Mouse (Mus musculus): Measurements from ENCODE around the gene Rpl9-ps1. TPM values are rescaled to one million over a fixed set of nuclear protein-coding genes. Genes with fewer than 3 reads are reported as not detected.

Gene Rpl9-ps1
- total RNA-seq, 4 experiments from 2014 or later = not detected

GRCm38 (mm10) chr11:83619037-83619436 lies 26.4 kb downstream of the Rpl9-ps1 start:
- DNase-seq = no peak

GRCm38 (mm10) chr11:83618238-83618637 lies 27.2 kb downstream of the Rpl9-ps1 start:
- no peak for DNase-seq

- DNase-seq = no peak
Observed at GRCm38 (mm10) chr11:83616586-83616985, 28.8 kb downstream of the Rpl9-ps1 start.

- no peak for DNase-seq
Observed at GRCm38 (mm10) chr11:83610900-83611299, 34.5 kb downstream of the Rpl9-ps1 start.

GRCm38 (mm10) chr11:83606396-83606795 lies 39.0 kb downstream of the Rpl9-ps1 start:
- DNase-seq = no peak

- no peak for DNase-seq
Observed at GRCm38 (mm10) chr11:83605535-83605934, 39.9 kb downstream of the Rpl9-ps1 start.

GRCm38 (mm10) chr11:83604698-83605097 lies 40.7 kb downstream of the Rpl9-ps1 start:
- no peak for DNase-seq

- DNase-seq = no peak
Observed at GRCm38 (mm10) chr11:83603399-83603798, 42.0 kb downstream of the Rpl9-ps1 start.

GRCm38 (mm10) chr11:83600576-83600975 lies 44.8 kb downstream of the Rpl9-ps1 start:
- no peak for DNase-seq

- DNase-seq = no peak
Observed at GRCm38 (mm10) chr11:83598991-83599390, 46.4 kb downstream of the Rpl9-ps1 start.

GRCm38 (mm10) chr11:83598207-83598837 lies 47.1 kb downstream of the Rpl9-ps1 start:
- DNase-seq = no peak

- DNase-seq = no peak
Observed at GRCm38 (mm10) chr11:83597796-83598195, 47.6 kb downstream of the Rpl9-ps1 start.

GRCm38 (mm10) chr11:83595669-83596455 lies 49.6 kb downstream of the Rpl9-ps1 start:
- DNase-seq = no peak

Other genes with a start within 250 kb of the Rpl9-ps1 start
- gene Rasl10b, start 236.5 kb downstream of the Rpl9-ps1 start, total RNA-seq (2022) = 10 to 100 TPM; 15.9 to 21.1 (median 17.8) TPM
- under 1 TPM in 1 of 4 experiments, not detected in 3; 0.19 TPM for gene Gas2l2, start 216.2 kb downstream of the Rpl9-ps1 start, total RNA-seq (2022)
- gene 1700020L24Rik, start 207.9 kb downstream of the Rpl9-ps1 start, total RNA-seq (2022) = under 1 TPM in 1 of 4 experiments, not detected in 3; 0.89 TPM
- 10 to 100 TPM; 15.5 to 19.1 (median 17.8) TPM for gene Mmp28, start 182.6 kb downstream of the Rpl9-ps1 start, total RNA-seq (2022)
- 10 to 100 TPM; 58.3 to 80.5 (median 68.7) TPM for gene Taf15, start 172.5 kb downstream of the Rpl9-ps1 start, total RNA-seq (2022)
- gene Heatr9, start 123.4 kb downstream of the Rpl9-ps1 start, total RNA-seq (2022) = not detected
- gene Ccl5, start 115.1 kb downstream of the Rpl9-ps1 start, total RNA-seq (2022) = 1 to 10 TPM; 2.1 to 3.8 (median 2.7) TPM
- gene Ccl9, start 67.0 kb downstream of the Rpl9-ps1 start, total RNA-seq (2022) = 10 to 100 TPM in 1 of 4 experiments, 1 to 10 TPM in 3; 3.8 to 11.6 (median 6.6) TPM
- gene Ccl6, start 52.5 kb downstream of the Rpl9-ps1 start, total RNA-seq (2022) = 10 to 100 TPM; 11.5 to 22.0 (median 14.3) TPM
- 1 to 10 TPM in 2 of 4 experiments, under 1 TPM in 2; 0.67 to 1.1 (median 0.91) TPM for gene Ccl3, start 3.7 kb upstream of the Rpl9-ps1 start, total RNA-seq (2022)
- 1 to 10 TPM in 1 of 4 experiments, under 1 TPM in 2, not detected in 1; 0.52 to 1.4 (median 0.59) TPM for gene Ccl4, start 17.0 kb upstream of the Rpl9-ps1 start, total RNA-seq (2022)
- 10 to 100 TPM in 1 of 4 experiments, 1 to 10 TPM in 3; 1.4 to 12.0 (median 5.6) TPM for gene Wfdc17, start 58.4 kb upstream of the Rpl9-ps1 start, total RNA-seq (2022)
- not detected for gene Wfdc18, start 63.4 kb upstream of the Rpl9-ps1 start, total RNA-seq (2022)
- 1 to 10 TPM in 2 of 4 experiments, not detected in 2; 1.3 to 2.2 TPM for gene Wfdc21, start 101.3 kb upstream of the Rpl9-ps1 start, total RNA-seq (2022)
- 10 to 100 TPM; 15.7 to 22.4 (median 18.8) TPM for gene Heatr6, start 108.1 kb upstream of the Rpl9-ps1 start, total RNA-seq (2022)
- gene Hnf1b, start 204.4 kb upstream of the Rpl9-ps1 start, total RNA-seq (2022) = under 1 TPM in 2 of 4 experiments, not detected in 2; 0.11 to 0.12 TPM